Mouse (Mus musculus): Measurements from ENCODE around the gene Eef2.

- no peak for TF ChIP-seq POLR2A (IDR thresholded peaks at IDR 0.05; ENCODE audit: borderline replicate concordance, control insufficient read depth, low read depth, low read length)
- no peak for TF ChIP-seq CTCF (IDR thresholded peaks at IDR 0.05; ENCODE audit: control insufficient read depth, insufficient read depth, low read length)
Measured at GRCm38 (mm10) chr10:81216260-81216659, 39.8 kb downstream of the Eef2 start.

All from bone marrow, adult 2 months (tissue).